Mouse (Mus musculus) retina, postnatal 1 day (tissue): ENCODE measurements around the gene Krtap10-10.
A peak's percentile ranks its signal among the peaks of the same experiment; 100 is the strongest.
"Not testable (repeated sequence)": the region's sequence is repeated elsewhere in the genome, so short reads cannot be mapped to it uniquely, and the experiment has no call there.

Source experiments
- DNase-seq: peaks from one replicate; pipeline ENCODE4 v3.0.0-alpha.2; 2012

The Krtap10-10 gene

DNA sequence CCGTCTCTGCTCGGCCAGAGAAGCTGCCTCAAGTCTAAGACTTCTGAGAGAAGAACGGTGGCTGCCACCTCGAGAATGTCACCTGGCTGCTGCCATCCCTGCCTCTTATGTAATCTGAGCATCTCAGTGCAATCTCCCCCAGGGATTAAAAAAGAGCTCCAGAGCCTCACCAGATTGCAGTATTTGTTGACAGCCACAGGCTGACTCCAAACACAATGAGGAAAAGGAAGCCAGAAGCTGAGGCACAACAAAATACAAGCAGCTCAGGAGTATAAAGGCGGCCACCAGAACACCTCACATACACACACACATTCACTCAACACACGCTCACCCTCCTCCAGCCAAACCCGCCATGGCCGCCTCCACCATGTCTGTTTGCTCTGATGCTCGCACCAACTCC is at the start of gene Krtap10-10:
Krtap10-10 (plus strand) TSS at position 301 of the 400 bp plus-strand sequence.
- DNase-seq, result no peak

DNA sequence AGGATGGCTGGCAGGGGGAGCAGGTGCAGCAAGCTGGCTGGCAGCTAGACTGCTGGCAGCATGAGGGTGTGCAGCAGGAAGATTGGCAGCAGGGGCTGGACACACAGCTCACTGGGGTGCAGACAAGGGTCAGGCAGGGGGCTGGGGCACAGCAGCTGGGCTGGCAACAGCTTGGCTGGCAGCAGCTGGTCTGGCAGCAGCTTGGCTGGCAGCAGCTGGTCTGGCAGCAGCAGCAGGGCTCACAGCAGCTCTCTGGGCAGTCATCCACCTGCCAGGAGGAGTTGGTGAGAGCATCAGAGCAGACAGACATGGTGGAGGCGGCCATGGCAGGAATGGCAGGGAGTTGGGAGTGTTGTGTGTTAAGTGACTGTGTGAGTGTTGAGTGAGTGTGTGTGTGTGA is 47.9 kb upstream of the Krtap10-10 start, which contains the start of gene Gm7137:
Gm7137 (minus strand) TSS at position 325 of the 400 bp plus-strand sequence.
- not testable (repeated sequence) for DNase-seq

DNA sequence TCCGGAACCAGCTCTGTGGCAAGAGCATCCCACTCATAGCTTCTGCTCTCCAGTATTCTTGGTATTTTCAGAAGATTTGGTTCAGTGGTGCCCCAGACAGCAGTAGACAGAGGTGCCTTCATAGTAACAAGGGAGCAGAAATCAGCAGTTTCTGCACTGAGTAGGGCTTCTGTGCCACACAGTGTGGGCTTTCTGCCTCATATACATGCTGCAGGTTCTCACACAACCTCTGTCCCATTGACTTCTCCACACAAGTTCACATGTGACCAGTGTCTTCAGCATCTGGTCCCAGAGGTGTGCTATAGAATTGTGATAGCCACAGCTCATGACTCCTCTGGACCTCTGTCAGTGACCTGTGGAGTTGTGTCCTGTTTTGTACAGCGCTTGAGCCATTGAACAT is 47.1 kb upstream of the Krtap10-10 start:
- DNase-seq, result no peak

DNA sequence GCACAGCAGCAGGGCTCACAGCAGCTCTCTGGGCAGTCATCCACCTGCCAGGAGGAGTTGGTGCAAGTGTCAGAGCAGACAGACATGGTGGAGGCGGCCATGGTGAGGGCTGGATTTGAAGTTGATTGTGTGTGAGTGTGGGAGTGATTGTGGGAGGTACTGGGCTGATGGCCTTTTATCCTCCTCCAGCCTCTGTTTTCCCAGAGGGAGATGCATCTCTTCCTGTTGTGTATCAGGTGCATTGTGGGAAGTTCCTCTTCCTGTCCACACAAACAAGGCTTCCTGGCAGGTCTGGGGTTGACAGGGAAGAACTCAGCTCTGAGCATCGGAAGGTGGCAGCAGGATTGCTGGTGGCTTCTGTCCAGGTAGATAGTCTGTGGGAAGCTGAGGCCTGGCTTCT is 40.8 kb upstream of the Krtap10-10 start, which contains the start of gene Gm9639:
Gm9639 (minus strand) TSS at position 101 of the 400 bp plus-strand sequence.
- DNase-seq, result no peak

DNA sequence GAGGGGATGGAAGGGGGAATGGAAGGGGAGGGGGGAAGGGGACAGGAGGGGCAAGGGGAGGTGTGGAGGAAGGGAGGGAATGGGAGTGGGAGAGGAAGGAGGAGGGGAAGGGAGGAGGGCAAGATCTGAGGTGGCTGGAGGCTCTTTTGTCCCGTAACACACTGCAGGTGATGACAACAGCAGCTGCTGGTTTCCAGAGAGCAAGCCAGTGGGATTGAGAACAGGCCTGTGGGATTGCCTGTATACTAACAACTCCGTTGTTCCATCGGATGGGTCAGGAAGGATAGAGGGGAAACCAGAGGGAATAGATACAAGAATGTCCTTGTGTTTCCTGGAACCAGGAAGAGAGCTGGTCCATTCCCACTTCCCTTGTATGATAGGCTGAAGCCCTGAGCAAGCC is 38.1 kb upstream of the Krtap10-10 start:
- DNase-seq, result peak; percentile 39

DNA sequence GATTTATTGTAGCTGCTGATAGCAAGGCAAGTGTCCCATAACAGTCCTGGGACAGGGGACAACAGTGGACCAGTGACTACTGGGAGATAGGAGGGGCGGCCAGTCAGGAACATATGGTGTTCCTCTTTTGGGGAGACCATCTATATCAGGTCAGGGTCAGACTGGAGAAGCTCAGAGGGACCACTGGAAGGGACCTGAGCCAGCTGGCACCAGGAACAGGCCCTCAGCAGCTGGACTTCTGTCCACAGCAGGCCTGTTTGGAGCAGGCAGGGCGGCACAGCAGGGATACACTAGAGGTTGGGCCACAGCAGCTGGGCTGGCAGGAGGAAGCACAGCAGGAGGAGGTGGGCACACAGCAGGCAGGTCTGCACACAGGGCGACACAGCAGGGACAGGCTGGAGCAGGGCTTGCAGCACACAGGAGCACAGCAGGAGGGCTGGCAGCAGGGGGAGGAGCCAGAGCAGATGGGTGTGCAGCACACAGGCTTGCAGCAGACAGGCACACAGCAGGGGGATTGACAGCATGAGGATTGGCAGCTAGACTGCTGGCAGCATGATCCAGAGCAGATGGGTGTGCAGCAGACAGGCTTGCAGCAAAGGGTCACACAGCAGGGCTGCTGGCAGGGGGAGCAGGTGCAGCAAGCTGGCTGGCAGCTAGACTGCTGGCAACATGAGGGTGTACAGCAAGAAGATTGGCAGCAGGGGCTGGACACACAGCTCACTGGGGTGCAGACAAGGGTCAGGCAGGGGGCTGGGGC is 37.4 kb upstream of the Krtap10-10 start:
- not testable (repeated sequence) for DNase-seq

DNA sequence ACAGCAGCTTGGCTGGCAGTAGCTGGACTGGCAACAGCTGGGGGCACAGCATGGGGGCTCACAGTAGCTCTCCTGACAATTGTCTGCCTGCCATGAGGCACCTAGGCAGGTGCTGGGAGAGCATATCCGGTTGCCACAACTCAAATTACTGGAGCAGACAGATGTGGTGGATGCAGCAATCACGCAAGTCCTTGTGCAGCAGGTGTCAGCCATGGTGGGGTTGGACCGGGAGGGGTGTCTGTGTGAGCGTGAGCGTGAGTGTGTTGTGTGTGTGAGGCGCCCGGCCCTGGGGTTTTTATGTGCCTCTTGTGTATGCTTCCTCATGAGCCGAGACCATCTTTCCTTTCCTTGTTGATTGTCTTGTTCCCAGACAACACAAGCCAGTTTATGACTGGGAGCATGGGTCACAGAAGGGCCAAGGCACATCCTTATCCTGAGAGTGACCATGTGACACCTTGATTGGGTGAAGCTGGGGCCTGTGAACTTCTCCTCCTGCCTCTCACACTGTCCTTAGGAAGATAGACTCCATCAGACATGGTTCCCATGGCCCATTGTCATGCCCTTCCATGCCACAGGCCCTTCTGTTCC is 36.7 kb upstream of the Krtap10-10 start, which contains the start of gene Gm19668:
Gm19668 (minus strand) TSS at position 213 of the 588 bp plus-strand sequence.
- DNase-seq, result peak; percentile 51

DNA sequence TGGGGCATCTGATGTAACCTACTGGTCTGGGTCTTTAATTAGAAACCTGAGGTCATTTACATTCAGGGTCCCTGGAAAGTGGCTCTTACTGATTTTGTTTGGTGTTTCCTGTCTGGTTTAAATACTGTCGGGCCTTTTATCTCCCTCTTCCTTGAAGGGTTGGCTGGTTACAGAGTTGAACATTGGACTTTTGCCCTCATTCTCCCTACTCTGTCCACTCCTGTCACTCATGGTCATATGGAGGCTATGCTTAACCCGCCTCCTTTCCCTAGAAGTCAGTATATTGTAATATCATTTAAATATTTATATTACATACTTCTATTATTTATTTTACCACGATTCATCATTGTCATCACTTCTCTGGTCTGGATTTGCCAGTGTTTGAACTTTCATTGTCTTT is 31.7 kb upstream of the Krtap10-10 start:
- no peak for DNase-seq

DNA sequence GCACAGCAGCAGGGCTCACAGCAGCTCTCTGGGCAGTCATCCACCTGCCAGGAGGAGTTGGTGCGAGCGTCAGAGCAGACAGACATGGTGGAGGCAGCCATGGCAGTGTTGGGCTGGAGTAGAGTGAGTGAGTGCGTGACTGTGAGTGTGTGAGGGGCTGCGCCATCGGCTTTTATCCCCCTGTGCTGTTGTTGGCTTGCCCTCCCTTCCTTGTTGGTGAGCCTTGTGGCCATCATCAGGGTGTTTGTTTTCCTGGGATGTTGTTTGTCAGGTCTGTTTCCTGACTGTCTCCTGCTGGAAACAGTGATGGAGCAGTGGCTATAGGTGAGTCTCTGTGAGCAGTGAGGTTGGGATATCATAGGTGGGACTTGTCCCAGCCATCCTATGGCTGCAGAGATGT is 24.0 kb upstream of the Krtap10-10 start, which contains the start of gene Gm9507:
Gm9507 (minus strand) TSS at position 101 of the 400 bp plus-strand sequence.
- DNase-seq, result no peak

DNA sequence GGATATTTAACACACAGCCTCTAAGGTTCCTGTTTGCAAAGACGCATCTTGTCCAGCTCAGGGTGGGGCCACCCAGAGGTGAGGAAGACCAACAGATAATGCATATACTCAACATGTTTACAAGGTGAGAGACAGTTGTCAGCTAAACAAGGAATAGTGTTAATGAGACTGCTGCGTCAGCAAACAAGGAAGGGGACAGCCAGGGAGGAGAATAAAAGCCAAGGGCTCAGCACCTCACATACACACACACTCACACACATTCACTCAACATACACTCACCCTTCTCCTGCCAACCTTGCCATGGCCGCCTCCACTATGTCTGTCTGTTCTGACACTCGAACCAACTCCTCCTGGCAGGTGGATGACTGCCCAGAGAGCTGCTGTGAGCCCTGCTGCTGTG is 21.4 kb upstream of the Krtap10-10 start, which contains the start of gene Gm2696:
Gm2696 (plus strand) TSS at position 301 of the 400 bp plus-strand sequence.
- no peak for DNase-seq

DNA sequence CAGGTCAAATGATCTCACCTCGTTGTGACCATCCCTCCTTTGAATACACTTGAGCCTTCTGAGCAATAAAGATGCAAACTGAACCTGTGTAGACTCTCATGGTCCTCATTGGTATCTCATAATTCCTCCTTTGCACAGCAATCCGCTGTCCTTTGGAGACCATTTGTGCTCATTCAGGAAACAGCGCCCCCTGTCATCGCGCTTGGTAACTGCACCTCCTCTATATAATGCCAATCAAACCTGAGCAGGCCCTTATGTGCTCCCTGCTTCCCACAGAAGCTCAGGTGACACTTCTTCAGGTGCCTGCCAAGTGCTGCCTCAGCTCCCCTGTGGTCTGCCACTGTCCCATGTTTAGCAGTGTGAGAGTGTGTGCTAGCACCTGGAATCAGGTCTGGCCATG is 20.2 kb upstream of the Krtap10-10 start:
- peak; percentile 45 for DNase-seq

DNA sequence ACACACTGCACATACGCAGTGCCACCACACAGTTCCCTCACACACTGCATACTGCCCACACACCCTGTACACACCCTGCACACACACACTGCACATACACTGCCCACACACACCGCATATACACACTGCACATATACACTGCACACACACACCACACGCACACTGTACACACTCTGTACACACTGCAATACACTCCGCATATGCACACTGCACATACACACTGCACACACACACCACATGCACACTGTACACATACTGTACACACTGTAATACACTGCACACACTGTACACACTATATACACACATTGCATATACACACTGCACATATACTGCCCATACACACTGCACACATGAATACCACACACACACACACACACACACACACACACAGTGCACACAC is 17.2 kb upstream of the Krtap10-10 start:
- no peak for DNase-seq

DNA sequence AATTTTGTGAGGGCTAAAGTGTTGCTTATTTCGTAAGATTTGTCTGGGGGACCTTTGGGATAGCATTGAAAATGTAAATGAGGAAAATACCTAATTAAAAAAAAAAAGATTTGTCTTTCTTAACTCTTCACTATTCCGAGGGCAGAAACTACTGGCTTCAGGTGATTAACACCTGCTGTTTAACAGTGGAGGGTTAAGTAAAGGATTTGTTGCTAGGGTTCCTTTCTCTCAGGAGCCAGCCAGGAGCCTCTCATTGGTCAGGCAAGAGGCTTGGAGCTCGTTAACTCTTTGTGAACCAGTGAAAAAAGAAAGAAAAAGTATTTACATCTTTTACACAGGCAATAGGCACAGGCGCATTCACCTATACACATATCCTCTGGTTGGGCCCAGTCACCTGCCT is 16.5 kb upstream of the Krtap10-10 start:
- no peak for DNase-seq

DNA sequence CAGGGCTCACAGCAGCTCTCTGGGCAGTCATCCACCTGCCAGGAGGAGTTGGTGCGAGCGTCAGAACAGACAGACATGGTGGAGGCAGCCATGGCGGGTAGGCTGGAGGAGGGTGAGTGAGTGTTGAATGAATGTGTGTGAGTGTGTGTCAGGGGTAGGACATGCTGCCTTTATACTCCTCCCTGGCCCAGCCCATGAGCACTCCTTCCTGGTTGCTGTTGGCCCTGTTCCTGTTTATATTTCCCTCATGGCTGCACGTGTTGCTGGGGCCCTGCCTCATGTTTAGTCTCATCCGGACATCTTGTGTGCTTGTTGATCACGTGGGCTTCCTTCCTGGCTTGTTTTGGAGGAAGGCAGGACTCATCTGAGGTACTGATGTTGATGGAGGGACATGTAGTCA is 8.8 kb upstream of the Krtap10-10 start, which contains the start of gene Krtap10-4:
Krtap10-4 (minus strand) TSS at position 145 of the 400 bp plus-strand sequence.
- DNase-seq, result no peak

DNA sequence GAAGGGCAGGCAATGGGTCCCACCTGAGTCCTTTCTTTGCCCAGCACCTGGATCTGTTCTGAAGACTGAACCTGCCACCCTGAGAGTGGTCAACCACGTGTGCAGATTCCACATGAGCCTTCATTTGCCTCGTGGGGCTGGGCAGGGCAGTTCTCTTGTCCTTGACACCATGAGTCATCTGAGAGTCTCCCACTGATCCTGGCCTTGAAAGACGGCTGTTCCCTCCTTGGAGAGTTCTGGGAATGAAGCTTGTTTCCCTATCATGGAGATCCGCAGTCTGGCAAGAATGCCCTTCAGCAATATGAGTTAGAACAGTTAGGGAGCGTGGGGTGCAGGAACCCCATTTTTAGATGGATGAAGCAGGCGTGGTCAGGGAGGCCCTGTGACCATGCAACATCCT is 3.3 kb downstream of the Krtap10-10 start:
- DNase-seq, result no peak

DNA sequence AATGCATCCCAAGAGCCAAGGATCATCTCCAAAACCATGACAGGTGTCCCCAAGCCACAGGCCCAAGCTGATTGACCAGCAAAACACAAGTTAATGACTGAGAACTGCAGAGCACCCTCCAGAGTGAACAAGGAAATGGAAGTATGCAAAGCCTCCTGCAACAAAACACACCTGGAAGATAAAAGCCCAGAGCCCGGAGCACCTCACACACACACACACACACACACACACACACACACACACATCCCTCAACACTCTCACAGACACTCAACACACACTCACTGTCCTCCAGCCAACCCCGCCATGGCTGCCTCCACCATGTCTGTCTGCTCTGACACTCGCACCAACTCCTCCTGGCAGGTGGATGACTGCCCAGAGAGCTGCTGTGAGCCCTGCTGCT is 10.8 kb downstream of the Krtap10-10 start, which contains the start of gene Gm36176:
Gm36176 (plus strand) TSS at position 301 of the 400 bp plus-strand sequence.
- no peak for DNase-seq

DNA sequence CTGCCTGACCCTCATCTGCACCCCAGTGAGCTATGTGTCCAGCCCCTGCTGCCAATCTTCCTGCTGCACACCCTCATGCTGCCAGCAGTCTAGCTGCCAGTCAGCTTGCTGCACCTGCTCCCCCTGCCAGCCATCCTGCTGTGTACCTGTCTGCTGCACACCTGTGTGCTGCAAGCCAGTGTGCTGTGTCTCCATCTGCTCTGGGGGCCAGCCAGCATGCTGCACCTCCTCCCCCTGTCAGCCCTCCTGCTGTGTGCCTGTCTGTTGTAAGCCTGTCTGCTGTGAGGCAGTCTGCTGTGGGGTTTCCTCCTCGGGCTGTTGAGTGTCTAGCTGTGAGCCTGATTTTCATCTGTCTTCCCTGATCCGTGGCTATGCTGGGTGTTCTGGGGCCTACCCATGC is 11.2 kb downstream of the Krtap10-10 start:
- peak; percentile 5 for DNase-seq

DNA sequence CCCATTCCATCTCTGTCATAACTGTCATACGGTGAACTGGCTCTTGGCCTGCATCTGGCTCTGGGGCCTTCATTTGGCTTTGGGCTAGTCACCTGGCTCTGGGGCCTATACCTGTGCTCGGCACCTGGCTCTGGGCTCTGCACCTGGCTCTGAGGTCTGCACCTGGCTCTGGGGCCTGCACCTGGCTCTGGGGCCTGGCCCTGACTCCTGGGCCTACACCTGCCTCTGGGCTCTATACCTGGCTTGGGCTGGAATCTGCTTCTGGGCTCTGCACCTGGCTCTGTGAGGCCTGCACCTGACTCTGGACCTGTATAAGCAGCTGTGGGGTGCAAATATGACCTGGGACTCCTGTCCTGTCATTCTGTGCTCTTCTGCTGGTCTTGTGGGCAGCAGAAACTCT is 11.8 kb downstream of the Krtap10-10 start:
- DNase-seq, result no peak

DNA sequence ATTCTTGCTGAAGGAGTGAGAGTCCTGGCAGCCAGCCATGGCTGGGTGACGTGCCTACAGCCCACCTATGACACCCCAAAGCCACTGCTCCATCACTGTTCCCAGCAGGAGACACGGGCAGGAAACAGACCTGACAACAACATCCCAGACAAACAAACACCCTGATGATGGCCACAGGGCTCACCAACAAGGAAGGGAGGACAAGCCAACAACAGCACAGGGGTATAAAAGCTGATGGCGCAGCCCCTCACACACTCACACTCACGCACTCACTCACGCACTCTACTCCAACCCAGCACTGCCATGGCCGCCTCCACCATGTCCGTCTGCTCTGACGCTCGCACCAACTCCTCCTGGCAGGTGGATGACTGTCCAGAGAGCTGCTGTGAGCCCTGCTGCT is 16.8 kb downstream of the Krtap10-10 start, which contains the start of gene Gm10318:
Gm10318 (plus strand) TSS at position 301 of the 400 bp plus-strand sequence.
- DNase-seq, result peak; percentile 5

DNA sequence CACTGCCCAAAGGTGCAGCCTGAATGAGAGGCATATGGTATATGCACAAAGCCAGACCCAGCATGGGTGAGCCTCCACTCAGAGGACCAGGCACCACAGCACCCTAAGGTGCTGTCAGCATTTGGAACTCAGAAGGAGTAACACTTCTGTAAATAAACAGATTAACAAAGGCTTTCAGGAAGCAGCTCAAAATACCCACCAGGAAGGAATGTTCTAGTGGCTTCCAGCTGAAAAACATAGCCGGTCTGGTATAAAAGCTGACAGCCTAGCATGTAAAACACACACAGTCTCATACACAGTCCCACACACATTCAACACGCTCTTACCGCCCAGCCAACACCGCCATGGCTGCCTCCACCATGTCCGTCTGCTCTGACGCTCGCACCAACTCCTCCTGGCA is 25.9 kb downstream of the Krtap10-10 start, which contains the start of gene Gm3285:
Gm3285 (plus strand) TSS at position 301 of the 400 bp plus-strand sequence.
- no peak for DNase-seq

DNA sequence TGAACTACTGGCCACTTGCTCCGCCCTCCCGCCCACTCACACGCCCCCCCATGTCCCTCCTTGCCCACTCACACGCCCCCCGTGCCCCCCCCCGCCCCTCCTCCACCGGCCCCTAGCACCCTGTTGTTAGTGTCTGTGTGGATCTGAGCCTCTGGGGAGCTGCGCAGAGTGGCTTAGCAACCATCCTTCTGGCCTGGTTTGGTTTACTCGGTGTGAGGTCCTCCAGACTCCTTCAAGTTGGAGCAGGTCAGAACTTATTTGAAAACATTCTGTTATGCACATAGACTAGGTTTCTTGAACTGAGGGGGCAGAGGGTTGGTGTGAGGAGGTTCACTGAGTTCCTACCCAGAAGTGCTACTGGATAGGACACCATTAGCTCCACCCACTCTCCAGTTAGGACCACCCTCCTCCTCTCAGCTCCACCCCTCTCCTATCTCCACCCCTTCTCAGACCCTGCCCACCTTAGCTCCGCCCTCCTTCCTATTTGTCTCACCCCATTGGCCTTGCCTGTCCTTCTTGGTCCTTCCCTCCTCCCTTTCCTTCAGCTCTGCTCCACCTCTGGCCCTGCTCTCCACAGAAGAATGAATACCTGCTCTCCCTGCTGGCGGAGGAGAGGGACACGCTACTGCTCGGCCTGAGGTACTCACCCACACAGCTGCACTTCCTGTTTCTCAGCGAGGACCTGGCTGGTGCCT is 28.5 kb downstream of the Krtap10-10 start:
- DNase-seq, result peak; percentile 81

DNA sequence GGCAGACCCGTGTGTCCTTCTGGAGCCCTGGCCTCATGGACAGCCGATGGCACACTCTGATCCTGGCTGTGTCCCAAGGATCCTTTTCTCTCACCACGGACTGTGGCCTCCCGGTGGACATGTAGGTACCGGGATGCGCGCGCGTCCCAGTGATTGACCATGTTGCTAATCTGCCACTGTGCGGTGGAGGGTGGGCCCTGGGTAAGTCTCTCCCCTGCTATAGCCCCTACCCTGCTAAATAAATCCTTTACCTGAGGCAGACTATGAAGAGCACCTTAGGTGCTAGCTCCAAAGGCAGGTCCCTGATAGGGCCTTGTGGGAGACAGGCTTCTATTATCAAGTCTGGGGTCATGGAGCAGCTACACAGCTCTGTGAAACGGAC is 29.0 kb downstream of the Krtap10-10 start:
- no peak for DNase-seq

DNA sequence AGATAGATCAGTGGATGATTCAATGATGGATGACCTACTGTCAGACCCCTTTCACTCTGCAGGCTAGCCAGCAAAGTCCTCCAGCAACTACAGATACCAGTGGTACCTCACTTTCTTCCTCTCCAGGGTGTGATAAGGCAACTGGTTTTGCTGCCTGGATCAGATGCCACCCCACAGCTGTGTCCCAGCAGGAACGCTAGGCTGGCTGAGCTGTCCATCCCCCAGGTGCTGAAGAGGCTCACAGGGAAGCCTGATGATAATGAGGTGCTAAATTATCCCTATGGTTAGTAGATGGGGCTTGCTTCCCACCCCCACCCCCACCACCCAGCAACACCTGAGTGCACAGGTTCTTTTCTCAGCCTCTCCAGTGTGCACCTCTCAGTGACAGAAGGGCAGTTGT is 31.8 kb downstream of the Krtap10-10 start:
- DNase-seq, result no peak
